Mouse (Mus musculus) gastrocnemius, adult 2 months (tissue): ENCODE results near the gene Insm2. TPM values are rescaled to one million over a fixed set of nuclear protein-coding genes. Genes with fewer than 3 reads are reported as not detected.
"Not testable (repeated sequence)": the region's sequence is repeated elsewhere in the genome, so short reads cannot be mapped to it uniquely, and the experiment has no call there.

ENCODE experiments used
- DNase-seq: peaks from one replicate; pipeline ENCODE4 v3.0.0; 2022
- H3K27ac ChIP-seq: fragments of 200-600 bp; 2 replicates; pipeline ENCODE4 v1.8.1; 2022; ENCODE audit warnings: mild to moderate bottlenecking
- H3K4me3 ChIP-seq: fragments of 200-600 bp; 2 replicates; pipeline ENCODE4 v1.8.1; 2022; ENCODE audit warnings: mild to moderate bottlenecking, moderate library complexity
- CTCF ChIP-seq: fragments of 200-600 bp; IDR thresholded peaks from 2 replicates; pipeline ENCODE4 v1.8.1; 2022; ENCODE audit warnings: antibody characterized with exemption, mild to moderate bottlenecking, moderate library complexity
- intact Hi-C: fragments of 180-260 bp; cut with DNase I; formaldehyde crosslinking; loops from one replicate; pipeline ENCODE4 v1.15.1; 2025
- long read RNA-seq, 2 experiments: library from polyadenylated mRNA; stranded (forward); transcript quantifications; one replicate each; pipeline ENCODE4 v2.0.0; 2021
- total RNA-seq, 2 experiments: library from RNA; stranded (reverse); gene quantifications; 2 replicates each; pipeline ENCODE4 v1.2.3; 2021

Insm2 gene
- total RNA-seq: not detected
- long read RNA-seq, experiment 1: 0 reads
- long read RNA-seq, experiment 2: 0 reads

DNA sequence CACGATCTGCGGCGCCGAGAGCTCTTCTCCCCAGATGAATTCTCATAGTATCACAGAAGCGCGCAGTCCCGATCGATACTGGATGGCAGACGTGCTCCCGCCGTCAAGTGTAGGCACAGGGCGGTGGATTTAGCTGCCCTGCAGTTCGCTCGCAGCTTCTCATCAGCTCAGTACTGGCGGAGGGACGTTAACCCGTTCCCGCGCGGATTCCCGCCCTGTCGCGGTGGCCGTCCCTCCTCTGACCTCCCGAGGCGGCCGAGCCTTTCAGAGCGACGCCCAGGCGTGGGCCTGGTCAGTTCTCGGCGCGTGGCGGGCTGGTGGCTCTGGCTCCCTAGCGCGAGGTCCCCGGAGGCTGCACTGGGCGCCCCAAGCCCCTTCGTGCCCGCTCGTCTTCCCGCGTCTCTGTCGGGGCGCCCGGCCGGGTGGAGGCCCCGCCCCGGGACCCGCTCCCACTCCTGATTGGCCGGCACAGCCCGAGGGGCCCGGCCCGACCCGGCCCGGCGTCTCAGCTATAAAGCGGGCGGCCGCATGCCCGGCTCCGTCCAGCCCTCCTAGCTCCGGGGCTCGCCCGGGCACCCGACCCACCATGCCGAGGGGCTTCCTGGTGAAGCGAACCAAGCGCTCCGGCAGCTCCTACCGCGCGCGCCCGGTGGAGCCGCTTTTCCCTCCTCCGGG, at the start of gene Insm2:
TSS of gene Insm2 (plus strand) at position 541 of the 675 bp plus-strand sequence.
- peak within 1 kb of the TSS; percentile 56 for H3K4me3 ChIP-seq
- intact Hi-C loops: no loop called here
- H3K27ac ChIP-seq: no peak within 1 kb of the TSS
- no peak for TF ChIP-seq CTCF
- DNase-seq: no peak

DNA sequence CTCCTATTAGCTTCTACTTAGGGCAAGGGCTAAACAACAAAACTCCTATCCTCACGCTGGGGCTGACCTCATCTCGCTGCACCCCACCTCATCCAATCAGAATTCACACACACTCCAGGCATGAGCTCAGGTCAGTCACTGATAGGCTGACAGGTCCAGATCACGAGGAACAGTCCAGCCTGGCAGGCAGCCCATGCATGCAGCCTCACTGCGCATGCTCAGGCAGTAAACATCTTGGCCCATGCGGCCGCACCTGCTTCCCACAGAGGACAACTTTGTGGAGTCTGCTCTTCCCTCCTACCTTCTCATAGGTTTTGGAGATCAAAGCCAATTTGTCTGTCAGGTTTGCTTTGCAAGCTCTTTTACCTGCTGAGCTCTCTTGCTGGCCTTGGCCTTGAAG, 44.3 kb upstream of the Insm2 start:
- intact Hi-C loops, DNase-seq, H3K27ac ChIP-seq, H3K4me3 ChIP-seq: not testable (repeated sequence)

DNA sequence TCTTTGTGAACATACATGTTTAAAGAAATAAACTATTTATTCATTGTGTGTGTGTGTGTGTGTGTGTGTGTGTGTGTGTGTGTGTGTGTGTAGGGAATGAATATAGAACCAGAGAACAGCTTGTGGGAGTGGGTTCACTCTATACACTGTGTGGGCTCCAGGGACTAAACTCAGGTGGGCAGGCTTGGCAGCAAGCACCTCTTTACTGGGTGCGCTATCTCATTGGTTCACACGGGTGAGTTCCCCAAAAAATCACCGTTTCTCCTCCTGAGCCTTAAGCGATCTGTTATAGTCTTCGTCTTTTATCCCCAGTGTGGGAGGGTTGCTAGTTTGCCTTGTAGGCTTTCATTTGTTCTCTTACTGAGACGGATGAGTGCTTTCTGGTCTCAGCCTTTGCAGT, 41.4 kb upstream of the Insm2 start:
- H3K27ac ChIP-seq: no peak overlapping the region
- no peak for DNase-seq
- H3K4me3 ChIP-seq: no peak overlapping the region
- no peak for TF ChIP-seq CTCF
- intact Hi-C loops: no loop called here

GRCm38 (mm10) chr12:55559184-55559855, 39.9 kb upstream of the Insm2 start:
- Histone ChIP-seq H3K27ac (no peak overlapping the region), H3K4me3 (no peak overlapping the region)
- no peak for DNase-seq
- TF ChIP-seq CTCF: no peak
- intact Hi-C loops: no loop called here

DNA sequence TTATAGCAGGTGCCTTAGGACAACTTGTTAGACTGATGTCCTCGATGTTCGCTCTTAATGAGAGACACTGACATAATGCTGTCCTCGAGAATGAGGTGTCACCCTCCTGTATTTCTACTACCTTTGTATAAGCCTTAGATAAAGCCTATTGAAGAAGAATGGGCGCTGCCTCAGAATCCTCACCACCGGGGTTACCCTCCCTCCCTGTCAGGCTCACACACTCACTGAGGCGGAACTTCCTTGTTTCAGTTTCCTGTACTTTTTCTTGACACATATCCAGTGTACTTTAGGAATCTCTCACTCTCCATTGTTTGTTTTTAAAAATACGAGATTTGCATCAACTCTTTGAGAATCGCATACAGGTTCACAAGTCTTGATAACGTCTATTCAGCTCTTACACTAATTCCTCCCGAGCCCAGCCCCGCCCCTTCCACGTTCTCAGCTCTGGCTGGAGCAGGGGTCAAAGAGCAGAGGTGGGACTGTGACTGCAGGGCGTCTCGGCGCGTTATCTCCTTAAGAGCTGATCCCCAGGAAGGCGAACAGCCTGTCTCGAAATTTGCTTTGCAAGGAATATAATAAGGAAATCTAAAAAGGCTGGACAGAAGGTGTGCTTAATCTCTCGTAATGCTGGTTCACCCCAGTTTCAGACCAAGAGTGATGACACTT, 39.1 kb upstream of the Insm2 start:
- DNase-seq: no peak
- H3K27ac ChIP-seq: no peak overlapping the region
- H3K4me3 ChIP-seq: peak overlapping the region; percentile 67
- no peak for TF ChIP-seq CTCF
- intact Hi-C loops: no loop called here

- DNase-seq: no peak
- intact Hi-C loops: no loop called here
Observed at GRCm38 (mm10) chr12:55563742-55564141, 35.5 kb upstream of the Insm2 start.

GRCm38 (mm10) chr12:55564187-55564963, 34.9 kb upstream of the Insm2 start:
- no peak for DNase-seq
- H3K27ac ChIP-seq: no peak overlapping the region
- no peak for TF ChIP-seq CTCF
- no peak overlapping the region for H3K4me3 ChIP-seq
- intact Hi-C loops: no loop called here

More at GRCm38 (mm10) chr12:55563742-55564141, 35.5 kb upstream of the Insm2 start:
- Histone ChIP-seq H3K27ac (no peak overlapping the region), H3K4me3 (no peak overlapping the region)
- TF ChIP-seq CTCF: no peak

DNA sequence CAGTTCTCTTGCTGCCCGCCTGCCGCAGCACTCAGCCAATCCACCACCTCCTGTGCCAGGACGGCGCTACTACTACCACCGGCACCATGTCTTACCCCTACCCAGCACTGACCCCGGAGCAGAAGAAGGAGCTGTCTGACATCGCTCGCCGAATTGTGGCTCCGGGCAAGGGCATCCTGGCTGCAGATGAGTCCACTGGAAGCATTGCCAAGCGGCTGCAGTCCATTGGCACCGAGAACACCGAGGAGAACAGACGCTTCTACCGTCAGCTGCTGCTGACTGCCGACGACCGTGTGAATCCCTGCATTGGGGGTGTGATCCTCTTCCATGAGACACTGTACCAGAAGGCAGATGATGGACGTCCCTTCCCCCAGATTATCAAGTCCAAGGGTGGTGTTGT, 34.0 kb upstream of the Insm2 start, which contains the start of gene Aldoart2:
TSS of gene Aldoart2 (plus strand) at position 34 of the 400 bp plus-strand sequence.
- Histone ChIP-seq H3K4me3 (no peak within 1 kb of the TSS), H3K27ac (no peak within 1 kb of the TSS)
- intact Hi-C loops: no loop called here
- TF ChIP-seq CTCF: no peak
- no peak for DNase-seq

DNA sequence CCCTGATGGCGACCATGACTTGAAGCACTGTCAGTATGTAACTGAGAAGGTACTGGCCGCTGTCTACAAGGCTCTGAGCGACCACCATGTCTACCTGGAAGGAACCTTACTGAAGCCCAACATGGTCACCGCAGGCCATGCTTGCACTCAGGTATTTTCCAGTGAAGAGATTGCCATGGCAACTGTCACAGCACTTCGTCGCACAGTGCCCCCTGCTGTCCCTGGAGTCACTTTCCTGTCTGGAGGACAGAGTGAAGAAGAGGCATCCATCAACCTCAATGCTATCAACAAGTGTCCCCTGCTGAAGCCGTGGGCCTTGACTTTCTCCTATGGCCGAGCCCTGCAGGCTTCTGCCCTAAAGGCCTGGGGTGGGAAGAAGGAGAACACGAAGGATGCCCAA, 33.4 kb upstream of the Insm2 start:
- Histone ChIP-seq H3K4me3 (no peak overlapping the region), H3K27ac (no peak overlapping the region)
- TF ChIP-seq CTCF: no peak
- no peak for DNase-seq
- intact Hi-C loops: no loop called here

DNA sequence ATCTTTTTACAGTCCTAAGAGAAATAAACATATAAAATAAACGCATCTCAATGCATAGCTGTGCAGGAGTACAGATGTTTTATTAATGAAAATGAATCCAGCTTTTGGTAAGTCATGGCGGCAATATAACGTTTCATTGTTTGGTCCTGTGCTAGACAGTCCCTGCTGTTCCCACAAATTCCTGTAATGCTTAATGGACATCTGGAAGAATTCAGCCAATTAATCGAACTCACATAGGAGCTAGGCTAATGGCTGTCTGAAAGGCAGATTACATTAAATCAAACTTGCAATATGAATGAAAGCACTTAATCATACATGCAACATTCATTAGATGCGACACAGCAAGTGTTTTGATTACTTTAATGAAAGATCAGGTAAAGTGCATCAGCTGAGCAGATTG, 32.4 kb upstream of the Insm2 start:
- H3K4me3 ChIP-seq: no peak overlapping the region
- no peak overlapping the region for H3K27ac ChIP-seq
- intact Hi-C loops: no loop called here
- no peak for TF ChIP-seq CTCF
- no peak for DNase-seq

DNA sequence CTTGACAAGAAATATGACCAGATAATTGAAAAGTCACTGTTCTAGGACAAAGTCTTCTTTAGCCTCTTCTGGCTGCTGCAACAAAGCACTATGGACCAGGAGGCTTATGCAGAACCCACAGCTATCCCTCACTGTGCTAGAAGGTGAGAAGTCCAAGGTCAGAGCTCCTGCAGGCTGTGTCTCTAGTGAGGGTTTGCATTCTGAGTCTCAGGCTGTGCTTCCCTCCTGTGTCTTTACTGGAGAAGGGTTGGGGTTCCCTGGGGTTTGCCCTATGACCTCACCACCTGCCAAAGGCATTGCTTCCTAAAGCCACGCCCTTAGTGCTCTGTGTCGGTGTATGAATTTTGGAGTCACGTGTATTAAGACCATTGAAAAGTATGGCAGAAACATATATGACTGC, 30.8 kb upstream of the Insm2 start:
- no peak overlapping the region for H3K27ac ChIP-seq
- no peak overlapping the region for H3K4me3 ChIP-seq
- no peak for DNase-seq
- TF ChIP-seq CTCF: no peak
- intact Hi-C loops: no loop called here

DNA sequence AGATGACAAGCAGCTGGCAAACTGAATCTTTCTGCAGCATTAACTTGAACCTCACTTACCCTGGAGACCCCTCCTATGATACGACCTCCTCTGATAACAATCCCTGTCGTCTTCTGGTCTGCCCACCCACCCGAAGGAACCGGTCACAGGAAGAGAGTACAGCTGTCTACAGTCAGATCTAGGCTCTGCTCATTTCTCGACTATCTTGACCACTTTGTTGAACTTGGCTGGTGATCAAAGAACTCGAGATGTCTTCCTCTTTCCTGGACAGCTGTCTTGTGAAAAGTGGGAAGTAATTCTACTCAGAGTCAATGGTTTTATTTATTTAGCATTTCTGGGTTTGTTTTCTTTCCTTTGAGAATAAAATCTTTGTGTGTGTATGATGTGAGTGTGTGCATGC, 29.6 kb upstream of the Insm2 start:
- Histone ChIP-seq H3K4me3 (no peak overlapping the region), H3K27ac (no peak overlapping the region)
- DNase-seq: no peak
- TF ChIP-seq CTCF: no peak
- intact Hi-C loops: no loop called here

DNA sequence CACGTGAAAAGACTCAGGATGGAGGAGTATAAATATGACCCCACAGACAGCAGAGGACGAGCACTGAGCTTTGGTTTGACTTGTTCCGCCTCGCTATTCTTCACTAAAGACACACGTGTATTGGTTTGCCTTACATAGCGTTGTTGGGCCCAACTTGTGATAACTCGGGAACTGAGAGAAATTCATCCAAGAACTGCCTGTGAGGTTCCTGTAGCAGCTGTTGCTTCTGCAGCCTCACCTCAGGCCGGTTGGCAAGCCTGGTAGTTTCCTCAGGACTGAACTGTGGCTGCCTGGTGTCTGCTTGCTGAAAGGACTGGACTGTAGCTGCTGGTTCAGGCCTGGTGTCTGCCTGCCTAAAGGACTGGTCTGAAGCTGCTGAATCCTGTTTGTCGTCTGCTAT, 28.6 kb upstream of the Insm2 start:
- intact Hi-C loops: no loop called here

More for the DNA sequence above, 28.6 kb upstream of the Insm2 start:
- no peak for TF ChIP-seq CTCF
- no peak overlapping the region for H3K27ac ChIP-seq
- DNase-seq: no peak
- no peak overlapping the region for H3K4me3 ChIP-seq
